Mouse (Mus musculus): ENCODE measurements around the gene Xntrpc. TPM values are rescaled to one million over a fixed set of nuclear protein-coding genes. Genes with fewer than 3 reads are reported as not detected.
"Not testable (repeated sequence)": the region's sequence is repeated elsewhere in the genome, so short reads cannot be mapped to it uniquely, and the experiment has no call there.

Xntrpc gene
- polyA plus RNA-seq, 1 experiment from 2014 or later, result 0.25 TPM

DNA sequence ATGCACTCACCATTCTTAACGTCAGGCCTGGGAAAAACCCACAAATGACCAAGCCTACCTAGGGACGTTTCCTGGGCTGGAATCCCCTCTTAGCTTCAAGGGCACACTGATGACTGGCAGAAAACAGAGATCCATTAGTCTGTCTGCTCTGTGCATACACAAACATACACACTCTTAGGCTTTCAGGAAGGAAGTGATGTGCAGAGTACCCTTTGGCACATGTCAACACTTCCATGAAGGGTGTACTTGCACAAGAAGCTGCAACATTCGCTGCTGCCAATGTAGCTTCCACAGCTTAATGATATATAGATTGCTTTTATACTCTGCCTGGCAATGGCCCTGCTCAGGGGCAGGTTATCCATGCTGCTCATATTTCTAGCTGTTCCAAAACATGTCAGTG, 46.2 kb upstream of the Xntrpc start:
- Histone ChIP-seq H3K27ac (replicated peaks) (no peak overlapping the region), H3K4me1 (replicated peaks; ENCODE audit: control insufficient read depth, insufficient read depth) (no peaks in the 10 kb centered on the region), H3K9me3 (ENCODE audit: control insufficient read depth, low read length) (no peaks in the 10 kb centered on the region), H3K36me3 (ENCODE audit: control insufficient read depth, insufficient read depth, low read length) (peaks cover 29% of the 10 kb centered on the region), H3K4me2 (replicated peaks; ENCODE audit: low read depth) (no peak overlapping the region), H3K27me3 (ENCODE audit: control insufficient read depth, insufficient read depth, low read length) (no peaks in the 10 kb centered on the region), H3K9ac (ENCODE audit: low read length) (no peak overlapping the region), H3K4me3 (ENCODE audit: low read depth, low read length) (no peak overlapping the region)
- WGBS, result 66% methylated on average over 3 of the region's 3 CpGs
- DNase-seq (ENCODE audit: low spot score) (no peak), ATAC-seq (ENCODE audit: low FRiP score, low TSS enrichment) (no peak)
- TF ChIP-seq CTCF (IDR thresholded peaks at IDR 0.05; ENCODE audit: low read depth) (no peak), EP300 (optimal IDR thresholded peaks at IDR 0.05) (no peak)

DNA sequence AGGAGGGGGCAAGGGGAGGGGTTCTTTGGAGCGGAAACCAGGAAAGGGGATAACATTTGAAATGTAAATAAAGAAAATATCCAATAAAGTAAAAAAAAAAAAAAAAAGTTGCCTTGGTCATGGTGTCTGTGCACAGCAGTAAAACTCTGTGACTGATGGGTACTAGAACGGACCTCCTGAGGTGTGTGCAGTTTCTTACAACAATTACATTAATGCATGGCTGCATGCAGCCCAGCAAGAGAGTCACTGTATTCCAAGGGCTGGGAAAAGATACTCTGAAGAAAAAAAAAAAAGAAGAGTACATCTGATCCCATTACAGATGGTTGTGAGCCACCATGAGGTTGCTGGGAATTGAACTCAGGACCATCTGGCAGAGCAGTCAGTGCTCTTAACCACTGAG, 44.6 kb upstream of the Xntrpc start:
- H3K9ac ChIP-seq (ENCODE audit: low read length); H3K27ac ChIP-seq (replicated peaks); H3K4me2 ChIP-seq (replicated peaks; ENCODE audit: low read depth); ATAC-seq (ENCODE audit: low FRiP score, low TSS enrichment); H3K4me1 ChIP-seq (replicated peaks; ENCODE audit: control insufficient read depth, insufficient read depth); DNase-seq (ENCODE audit: low spot score); H3K9me3 ChIP-seq (ENCODE audit: control insufficient read depth, low read length); H3K27me3 ChIP-seq (ENCODE audit: control insufficient read depth, insufficient read depth, low read length); H3K4me3 ChIP-seq (ENCODE audit: low read depth, low read length): not testable (repeated sequence)
- 89% methylated on average over 2 of the region's 2 CpGs for WGBS
- H3K36me3 ChIP-seq (ENCODE audit: control insufficient read depth, insufficient read depth, low read length), result peaks cover 15% of the 10 kb centered on the region

DNA sequence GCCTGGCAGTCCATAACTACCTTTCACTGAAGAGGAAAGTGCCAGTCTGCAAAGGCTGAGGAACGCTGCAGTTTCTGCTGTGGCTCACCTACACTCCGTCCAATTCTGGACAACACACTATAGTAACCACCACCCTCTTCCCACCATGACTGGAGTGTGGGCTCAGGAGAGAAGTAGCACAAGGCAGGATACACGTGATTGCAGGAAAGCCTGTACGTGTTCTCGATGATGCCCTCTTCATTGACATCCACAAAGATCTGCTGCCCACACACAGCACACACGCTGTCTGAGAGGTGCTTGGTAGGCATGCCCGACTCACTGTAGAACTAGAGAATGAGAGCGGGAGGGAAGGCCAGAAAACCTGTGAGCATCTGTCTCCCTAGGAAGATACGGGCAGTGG, 41.7 kb upstream of the Xntrpc start:
- Histone ChIP-seq H3K4me1 (replicated peaks; ENCODE audit: control insufficient read depth, insufficient read depth) (no peaks in the 10 kb centered on the region), H3K36me3 (ENCODE audit: control insufficient read depth, insufficient read depth, low read length) (peaks cover 6% of the 10 kb centered on the region), H3K27ac (replicated peaks) (no peak overlapping the region), H3K9me3 (ENCODE audit: control insufficient read depth, low read length) (no peaks in the 10 kb centered on the region), H3K4me3 (ENCODE audit: low read depth, low read length) (no peak overlapping the region), H3K9ac (ENCODE audit: low read length) (no peak overlapping the region), H3K4me2 (replicated peaks; ENCODE audit: low read depth) (no peak overlapping the region), H3K27me3 (ENCODE audit: control insufficient read depth, insufficient read depth, low read length) (no peaks in the 10 kb centered on the region)
- no peak for ATAC-seq (ENCODE audit: low FRiP score, low TSS enrichment)
- WGBS, result 97% methylated on average over 9 of the region's 9 CpGs
- TF ChIP-seq EP300 (optimal IDR thresholded peaks at IDR 0.05), result no peak
- no peak for TF ChIP-seq CTCF (IDR thresholded peaks at IDR 0.05; ENCODE audit: low read depth)
- DNase-seq (ENCODE audit: low spot score), result no peak

DNA sequence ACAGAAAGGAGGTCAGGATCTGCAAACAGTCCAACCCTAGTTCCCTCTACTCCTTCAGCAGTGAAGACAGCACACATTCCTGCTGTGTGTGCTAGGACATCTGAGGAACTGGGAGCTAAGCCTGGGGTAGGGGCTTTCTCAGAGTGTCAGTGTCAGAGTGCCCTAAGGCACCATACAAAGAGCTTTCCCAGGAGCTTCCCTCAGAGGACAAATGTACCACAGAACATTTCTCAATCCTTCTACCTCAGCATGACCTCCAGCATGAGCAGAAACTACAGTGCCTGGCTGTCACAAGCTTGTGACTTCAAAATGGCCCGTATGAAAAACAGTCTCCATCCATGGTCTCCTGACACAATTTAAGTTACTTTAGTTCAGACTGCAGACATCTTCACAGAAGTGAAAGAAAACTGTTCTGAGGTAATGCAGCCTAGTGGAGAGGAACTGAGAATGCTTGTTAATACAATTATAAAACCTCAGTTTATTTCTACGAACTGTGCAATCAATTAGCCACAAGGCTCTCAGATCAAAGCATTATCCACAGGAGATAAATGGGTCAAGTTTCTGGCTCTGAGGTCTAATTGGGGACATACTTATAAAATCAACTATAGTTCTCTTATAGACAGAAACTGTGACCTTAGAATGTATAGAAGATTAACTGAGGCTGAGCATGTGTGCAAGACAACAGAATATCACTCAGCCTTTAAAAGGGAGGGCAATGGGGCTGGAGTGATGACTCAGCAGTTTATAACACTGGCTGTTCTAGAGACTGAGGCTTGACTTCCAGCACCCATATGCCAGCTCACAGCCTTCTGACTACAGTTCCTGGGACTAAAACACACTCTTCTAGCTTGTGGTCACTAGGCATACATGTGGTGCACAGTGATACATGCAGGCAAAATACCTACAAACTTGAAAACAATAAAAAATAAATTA, 40.1 kb upstream of the Xntrpc start:
- Histone ChIP-seq H3K9ac (ENCODE audit: low read length) (no peak overlapping the region), H3K9me3 (ENCODE audit: control insufficient read depth, low read length) (no peaks in the 10 kb centered on the region), H3K4me2 (replicated peaks; ENCODE audit: low read depth) (no peak overlapping the region), H3K4me3 (ENCODE audit: low read depth, low read length) (no peak overlapping the region), H3K36me3 (ENCODE audit: control insufficient read depth, insufficient read depth, low read length) (peaks cover 5% of the 10 kb centered on the region), H3K4me1 (replicated peaks; ENCODE audit: control insufficient read depth, insufficient read depth) (no peaks in the 10 kb centered on the region), H3K27me3 (ENCODE audit: control insufficient read depth, insufficient read depth, low read length) (no peaks in the 10 kb centered on the region), H3K27ac (replicated peaks) (no peak overlapping the region)
- no peak for DNase-seq (ENCODE audit: low spot score)
- no peak for TF ChIP-seq EP300 (optimal IDR thresholded peaks at IDR 0.05)
- TF ChIP-seq CTCF (IDR thresholded peaks at IDR 0.05; ENCODE audit: low read depth), result no peak
- ATAC-seq (ENCODE audit: low FRiP score, low TSS enrichment), result no peak
- 69% methylated on average over 2 of the region's 2 CpGs for WGBS

DNA sequence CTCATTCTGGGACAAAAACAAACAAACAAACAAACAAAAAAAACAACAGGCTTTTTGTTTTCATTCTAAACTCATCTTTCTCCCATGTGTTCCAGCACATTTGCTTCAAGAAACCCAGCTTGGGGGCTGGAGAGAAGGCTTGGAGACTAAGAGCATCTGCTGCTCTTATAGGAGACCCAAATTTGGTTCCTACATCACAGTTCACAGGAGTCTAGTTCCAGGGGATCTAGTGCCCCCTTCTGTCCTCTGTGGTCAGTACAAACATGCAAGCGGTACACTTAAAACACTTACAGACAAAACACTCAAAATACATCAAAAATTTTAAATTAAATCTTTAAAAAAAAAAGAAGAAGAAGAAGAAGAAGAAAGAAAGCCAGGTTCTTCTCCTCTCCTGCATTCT, 30.6 kb upstream of the Xntrpc start:
- no peaks in the 10 kb centered on the region for H3K9me3 ChIP-seq (ENCODE audit: control insufficient read depth, low read length)
- no peak overlapping the region for H3K27ac ChIP-seq (replicated peaks)
- no peak overlapping the region for H3K4me2 ChIP-seq (replicated peaks; ENCODE audit: low read depth)
- ATAC-seq (ENCODE audit: low FRiP score, low TSS enrichment), result no peak
- H3K4me1 ChIP-seq (replicated peaks; ENCODE audit: control insufficient read depth, insufficient read depth), result no peaks in the 10 kb centered on the region
- TF ChIP-seq EP300 (optimal IDR thresholded peaks at IDR 0.05) (no peak), CTCF (IDR thresholded peaks at IDR 0.05; ENCODE audit: low read depth) (peak; percentile 54)
- peaks cover 26% of the 10 kb centered on the region for H3K36me3 ChIP-seq (ENCODE audit: control insufficient read depth, insufficient read depth, low read length)
- no peak for DNase-seq (ENCODE audit: low spot score)
- H3K27me3 ChIP-seq (ENCODE audit: control insufficient read depth, insufficient read depth, low read length), result no peaks in the 10 kb centered on the region
- H3K4me3 ChIP-seq (ENCODE audit: low read depth, low read length), result no peak overlapping the region
- 94% methylated on average over 1 of the region's 1 CpGs for WGBS
- no peak overlapping the region for H3K9ac ChIP-seq (ENCODE audit: low read length)

DNA sequence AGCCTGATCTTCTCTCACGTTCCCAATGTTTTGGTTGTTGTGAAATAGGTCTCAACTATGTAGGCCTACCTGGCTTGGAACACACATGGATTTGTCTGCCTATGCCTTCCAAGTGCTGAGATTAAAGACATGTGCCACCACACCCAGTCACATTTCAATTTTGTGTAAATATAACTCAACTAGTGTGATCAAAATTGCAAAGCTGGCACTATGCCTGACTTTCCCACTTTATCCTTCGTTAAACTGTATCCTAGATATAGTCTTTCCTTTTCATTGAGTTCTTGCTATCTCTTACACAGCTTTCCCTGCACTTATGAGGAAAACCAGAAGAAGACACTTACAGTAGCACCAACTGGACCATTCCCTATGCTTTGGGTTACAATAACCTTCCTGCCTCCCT, 30.0 kb upstream of the Xntrpc start:
- H3K27me3 ChIP-seq (ENCODE audit: control insufficient read depth, insufficient read depth, low read length), result no peaks in the 10 kb centered on the region
- ATAC-seq (ENCODE audit: low FRiP score, low TSS enrichment) (no peak), DNase-seq (ENCODE audit: low spot score) (no peak)
- no peak overlapping the region for H3K9ac ChIP-seq (ENCODE audit: low read length)
- H3K9me3 ChIP-seq (ENCODE audit: control insufficient read depth, low read length), result no peaks in the 10 kb centered on the region
- no peak overlapping the region for H3K4me2 ChIP-seq (replicated peaks; ENCODE audit: low read depth)
- 53% methylated on average over 2 of the region's 2 CpGs for WGBS
- H3K4me1 ChIP-seq (replicated peaks; ENCODE audit: control insufficient read depth, insufficient read depth), result no peaks in the 10 kb centered on the region
- H3K27ac ChIP-seq (replicated peaks), result no peak overlapping the region
- peaks cover 26% of the 10 kb centered on the region for H3K36me3 ChIP-seq (ENCODE audit: control insufficient read depth, insufficient read depth, low read length)
- H3K4me3 ChIP-seq (ENCODE audit: low read depth, low read length), result no peak overlapping the region
- no peak for TF ChIP-seq EP300 (optimal IDR thresholded peaks at IDR 0.05)
- TF ChIP-seq CTCF (IDR thresholded peaks at IDR 0.05; ENCODE audit: low read depth), result no peak
